Mouse (Mus musculus): ENCODE measurements at regions not wholly inside any gene's neighbourhood (a gene's known extent, or its start where the extent isn't known, plus 50 kb on each side); places are given as distances from the start of the nearest gene placed in this dataset.

GRCm38 (mm10) chr12:105955764-105956290 lies 54.2 kb upstream of the Vrk1 start:
- TF ChIP-seq POLR2A (IDR thresholded peaks at IDR 0.05; ENCODE audit: extremely low read depth, insufficient read depth, low read length) (no peak), CTCF (IDR thresholded peaks at IDR 0.05; ENCODE audit: low read depth, low read length) (no peak)
